Comparison of ENCODE assay signal across 16 mouse cellular contexts in the genomic region with DNA sequence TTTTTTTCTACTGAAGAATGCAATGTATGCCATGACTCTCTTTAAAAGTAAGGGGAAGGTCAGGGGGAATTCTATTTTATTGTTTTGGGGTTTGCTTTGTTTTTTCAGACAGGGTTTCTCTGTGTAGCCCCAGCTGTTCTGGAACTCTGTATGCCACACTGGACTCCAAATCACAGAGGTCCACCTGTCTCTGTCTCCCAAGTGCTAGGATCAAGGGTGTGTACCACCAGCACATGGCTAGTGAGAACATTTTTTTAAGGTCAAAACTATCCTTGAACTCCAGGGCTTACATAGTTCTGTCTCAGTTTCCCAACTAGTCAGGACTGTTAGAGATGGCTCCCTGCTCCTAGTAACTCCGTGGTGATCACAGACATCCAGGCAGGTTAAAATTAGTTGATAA.
"Had no signal": no experiment of that assay in that cellular context is flagged by ENCODE, and none has a peak within 500 bp of the region (broad histone marks: within the 10 kb centered on the region; RNA-seq: fewer than 3 reads in every experiment).

No protein-coding gene starts in this region.

- H3K27ac ChIP-seq: neural tube, embryonic 13.5 days; neural tube, embryonic 15.5 days; stomach, postnatal 0 days had no signal

- DNase-seq: retina, postnatal 1 day; right cerebral cortex, adult 18-20 months; right cerebral cortex, postnatal 14 days; right cerebral cortex, postnatal 25 days; right cerebral cortex, postnatal 4 days; spleen, adult 18-20 months; thymus, adult 18-20 months; thymus, adult 2 months; thymus, postnatal 14 days; thymus, postnatal 25 days; thymus, postnatal 36 days; thymus, postnatal 4 days had no signal

- H3K4me1 ChIP-seq: neural tube, embryonic 13.5 days; neural tube, embryonic 15.5 days; stomach, embryonic 15.5 days had no signal

- H3K4me3 ChIP-seq: neural tube, embryonic 13.5 days; neural tube, embryonic 15.5 days; stomach, embryonic 15.5 days had no signal

- H3K9me3 ChIP-seq: neural tube, embryonic 13.5 days; neural tube, embryonic 15.5 days; stomach, embryonic 15.5 days had no signal

- H3K4me2 ChIP-seq: neural tube, embryonic 13.5 days; neural tube, embryonic 15.5 days; stomach, embryonic 15.5 days had no signal

- H3K36me3 ChIP-seq: neural tube, embryonic 13.5 days; neural tube, embryonic 15.5 days; stomach, embryonic 15.5 days had no signal

- H3K27me3 ChIP-seq: neural tube, embryonic 13.5 days; neural tube, embryonic 15.5 days; stomach, embryonic 15.5 days had no signal

- H3K9ac ChIP-seq: neural tube, embryonic 13.5 days; neural tube, embryonic 15.5 days; stomach, embryonic 15.5 days had no signal
